ENCODE assay signal across 16 mouse cellular contexts in the genomic region with DNA sequence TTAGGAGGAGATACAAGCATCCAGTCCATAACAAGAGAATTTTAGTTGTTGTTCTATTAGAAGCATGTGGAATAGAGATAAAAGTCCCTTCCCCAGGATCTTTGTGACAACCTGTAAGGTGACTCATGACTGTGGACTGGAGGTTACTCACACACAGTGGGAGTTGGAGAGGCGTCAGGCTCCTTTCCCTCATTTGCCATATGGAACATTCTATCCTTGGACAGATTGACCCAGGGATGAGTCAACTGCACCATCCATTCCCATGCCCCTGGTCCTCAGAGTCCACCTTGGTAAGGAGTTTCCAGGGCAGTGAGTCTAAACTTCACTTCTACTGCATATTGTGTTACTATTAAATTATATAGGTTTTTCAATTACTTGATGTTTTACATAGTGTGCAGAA.
"Had no signal": no experiment of that assay in that cellular context is flagged by ENCODE, and none has a peak within 500 bp of the region (broad histone marks: within the 10 kb centered on the region; RNA-seq: fewer than 3 reads in every experiment).

No protein-coding gene starts in this region.

- ATAC-seq: liver, postnatal 0 days had no signal

- H3K4me3 ChIP-seq: kidney, embryonic 15.5 days; limb, embryonic 12.5 days; liver, embryonic 13.5 days; lung, embryonic 15.5 days; megakaryocyte, embryonic 14.5 days; midbrain, embryonic 12.5 days had no signal

- H3K9ac ChIP-seq: kidney, embryonic 15.5 days; limb, embryonic 12.5 days; liver, embryonic 13.5 days; liver, postnatal 0 days; lung, embryonic 15.5 days; midbrain, embryonic 12.5 days had no signal

- H3K27ac ChIP-seq: kidney, embryonic 15.5 days; limb, embryonic 12.5 days; liver, embryonic 13.5 days; lung, embryonic 15.5 days; macrophage; midbrain, embryonic 12.5 days had no signal

- H3K27me3 ChIP-seq: kidney, embryonic 15.5 days; limb, embryonic 12.5 days; liver, embryonic 13.5 days; lung, embryonic 15.5 days; megakaryocyte, embryonic 14.5 days; midbrain, embryonic 12.5 days had no signal

- DNase-seq: kidney, postnatal 14 days; layer of hippocampus, postnatal 36 days; liver; liver, embryonic 13.5 days; liver, postnatal 0 days; lung, postnatal 14 days; right cerebral cortex, postnatal 4 days; spleen, adult 18-20 months; thymus, adult 18-20 months; thymus, postnatal 14 days had no signal

- H3K36me3 ChIP-seq: kidney, embryonic 15.5 days; limb, embryonic 12.5 days; liver, embryonic 13.5 days; lung, embryonic 15.5 days; midbrain, embryonic 12.5 days had no signal

- H3K9me3 ChIP-seq: kidney, embryonic 15.5 days; limb, embryonic 12.5 days; liver, embryonic 13.5 days; lung, embryonic 15.5 days; midbrain, embryonic 12.5 days had no signal

- H3K4me1 ChIP-seq: kidney, embryonic 15.5 days; limb, embryonic 12.5 days; liver, embryonic 13.5 days; lung, embryonic 15.5 days; megakaryocyte, embryonic 14.5 days; midbrain, embryonic 12.5 days had no signal

- H3K4me2 ChIP-seq: kidney, embryonic 15.5 days; limb, embryonic 12.5 days; liver, embryonic 13.5 days; lung, embryonic 15.5 days; midbrain, embryonic 12.5 days had no signal
